Mouse (Mus musculus): ENCODE measurements around the gene Fam107b. TPM values are rescaled to one million over a fixed set of nuclear protein-coding genes. Genes with fewer than 3 reads are reported as not detected.

Gene Fam107b
- total RNA-seq, 2 experiments from 2014 or later = 416 to 801 TPM

- ATAC-seq (replicated peaks; ENCODE audit: poor library complexity, severe bottlenecking) = no peak
Measured at GRCm38 (mm10) chr2:3822483-3823455, 252.5 kb downstream of the Fam107b start.

Other genes starting within 250 kb of the Fam107b start
- gene Rpp38, start 237.8 kb upstream of the Fam107b start, total RNA-seq (2014; fragmentation: Nextera tagmentation) = 19.7 and 22.4 TPM in 2 replicates
- 10.0 and 15.2 TPM in 2 replicates for gene Rpp38, start 237.8 kb upstream of the Fam107b start, total RNA-seq (2017)
- gene Acbd7, start 234.3 kb upstream of the Fam107b start, total RNA-seq (2014; fragmentation: Nextera tagmentation) = not detected in 2 replicates
- not detected in 2 replicates for gene Acbd7, start 234.3 kb upstream of the Fam107b start, total RNA-seq (2017)
- not detected in 2 replicates for gene Olah, start 173.3 kb upstream of the Fam107b start, total RNA-seq (2014; fragmentation: Nextera tagmentation)
- gene Olah, start 173.3 kb upstream of the Fam107b start, total RNA-seq (2017) = not detected in 2 replicates
- gene Meig1, start 147.8 kb upstream of the Fam107b start, total RNA-seq (2014; fragmentation: Nextera tagmentation) = not detected in 2 replicates
- gene Meig1, start 147.8 kb upstream of the Fam107b start, total RNA-seq (2017) = not detected in 2 replicates
- 12.0 and 27.4 TPM in 2 replicates for gene Dclre1c, start 146.4 kb upstream of the Fam107b start, total RNA-seq (2014; fragmentation: Nextera tagmentation)
- gene Dclre1c, start 146.4 kb upstream of the Fam107b start, total RNA-seq (2017) = 14.2 and 24.4 TPM in 2 replicates
- 11.7 and 14.5 TPM in 2 replicates for gene Suv39h2, start 95.5 kb upstream of the Fam107b start, total RNA-seq (2014; fragmentation: Nextera tagmentation)
- 16.6 and 24.4 TPM in 2 replicates for gene Suv39h2, start 95.5 kb upstream of the Fam107b start, total RNA-seq (2017)
- gene Gm45902, start 57.7 kb upstream of the Fam107b start, total RNA-seq (2014; fragmentation: Nextera tagmentation) = 5.8 and 6.2 TPM in 2 replicates
- gene Gm45902, start 57.7 kb upstream of the Fam107b start, total RNA-seq (2017) = 12.4 and 13.0 TPM in 2 replicates
- 83.7 and 88.6 TPM in 2 replicates for gene Hspa14, start 57.7 kb upstream of the Fam107b start, total RNA-seq (2014; fragmentation: Nextera tagmentation)
- gene Hspa14, start 57.7 kb upstream of the Fam107b start, total RNA-seq (2017) = 155 and 173 TPM in 2 replicates
- not detected in 2 replicates for gene Cdnf, start 57.5 kb upstream of the Fam107b start, total RNA-seq (2014; fragmentation: Nextera tagmentation)
- gene Cdnf, start 57.5 kb upstream of the Fam107b start, total RNA-seq (2017) = 0.22 and 13.2 TPM in 2 replicates

Measured in granulocyte monocyte progenitor cell, adult 5-6 weeks (primary cell).